Mouse (Mus musculus): ENCODE data around the gene Xdh.

DNA sequence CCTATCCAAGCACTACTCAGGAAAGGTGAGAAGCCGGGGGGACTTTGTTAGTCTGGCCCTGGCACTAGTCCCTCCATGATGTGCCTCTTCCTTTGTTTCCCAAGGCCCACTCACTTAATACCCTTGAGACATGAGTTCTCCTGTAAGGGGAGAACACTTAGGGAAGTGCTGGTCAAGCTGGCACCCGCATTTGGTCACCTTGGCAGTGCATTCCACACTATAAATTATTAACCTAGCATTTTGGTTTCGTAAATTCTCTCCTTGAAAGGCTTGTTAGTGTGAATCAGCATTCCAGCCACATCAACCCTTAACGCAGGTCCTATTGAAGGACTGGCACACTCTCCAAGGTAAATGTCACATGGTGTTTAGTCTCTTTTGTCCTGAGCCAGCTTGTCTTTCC, 35.9 kb upstream of the Xdh start:
- TF ChIP-seq FLI1 (IDR thresholded peaks at IDR 0.05; ENCODE audit: low read length) = no peak
- no peak for TF ChIP-seq GATA1 (IDR thresholded peaks at IDR 0.05; ENCODE audit: borderline replicate concordance, low read length)
